Mouse (Mus musculus): Measurements from ENCODE around the gene Ppp1r3f. TPM values are rescaled to one million over a fixed set of nuclear protein-coding genes. Genes with fewer than 3 reads are reported as not detected.

Gene Ppp1r3f
- 8.8 TPM for polyA plus RNA-seq (2017; shearing (Covaris generic))

DNA sequence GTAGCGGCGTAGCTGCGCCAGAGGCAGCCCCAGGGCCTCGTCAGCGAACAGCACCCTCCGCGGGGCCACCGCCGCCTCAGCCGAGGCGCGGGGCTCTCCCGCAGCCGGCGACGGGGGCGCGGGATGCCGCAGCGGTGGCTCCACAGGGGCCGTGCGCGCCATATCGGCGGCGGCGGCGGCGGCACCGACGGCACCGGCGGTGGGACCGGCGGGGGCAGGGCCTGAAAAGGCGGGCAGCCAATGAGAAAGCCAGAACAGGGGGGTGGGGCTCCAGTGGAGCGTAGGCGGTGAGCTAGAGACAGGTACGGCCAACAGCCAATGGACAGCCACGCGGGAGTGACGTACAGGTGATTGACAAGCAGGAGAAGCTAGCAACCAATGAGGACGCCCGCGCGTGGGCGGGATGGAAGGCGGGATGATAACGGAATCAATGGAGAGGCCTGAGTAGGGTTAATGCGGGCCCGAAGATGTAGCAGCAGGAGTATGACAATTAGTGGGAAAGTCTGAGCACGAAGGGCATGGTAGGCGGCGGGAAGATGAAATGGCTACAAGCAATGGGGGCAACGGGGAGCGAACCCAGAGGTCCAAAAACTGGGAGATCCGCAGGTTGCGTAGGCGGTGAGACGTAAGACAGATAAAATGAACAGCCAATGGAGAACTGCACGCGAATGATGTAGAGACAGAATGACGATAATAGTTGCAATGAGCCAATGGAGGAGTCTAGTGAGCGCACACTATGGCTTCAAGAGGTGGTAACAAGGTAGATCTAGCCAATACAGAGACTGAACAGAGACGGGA is at the start of gene Ppp1r3f:
Gene Ppp1r3f, minus strand, starts transcription at position 197 of the 798 bp plus-strand sequence.

DNA sequence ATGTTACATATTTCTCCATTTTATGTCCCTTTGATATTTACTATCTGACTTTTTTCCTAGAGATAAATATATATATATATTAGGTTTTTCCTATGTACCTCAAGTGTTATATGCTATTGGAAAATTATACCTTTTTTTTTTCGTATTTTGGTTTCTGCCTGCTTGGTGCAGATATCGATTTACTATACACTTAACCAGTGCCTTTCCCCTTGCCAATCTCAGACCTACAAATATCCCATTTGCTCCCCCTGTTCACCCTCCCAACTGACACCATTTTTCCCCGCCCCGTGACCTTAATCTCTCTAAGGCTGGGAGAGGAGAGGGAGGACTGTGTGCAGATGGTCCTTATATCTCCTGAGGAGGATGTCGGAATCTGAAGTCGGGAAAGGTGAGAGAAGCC is 32.7 kb upstream of the Ppp1r3f start, which contains the start of gene Cacna1f:
Gene Cacna1f, plus strand, starts transcription at position 301 of the 400 bp plus-strand sequence.

DNA sequence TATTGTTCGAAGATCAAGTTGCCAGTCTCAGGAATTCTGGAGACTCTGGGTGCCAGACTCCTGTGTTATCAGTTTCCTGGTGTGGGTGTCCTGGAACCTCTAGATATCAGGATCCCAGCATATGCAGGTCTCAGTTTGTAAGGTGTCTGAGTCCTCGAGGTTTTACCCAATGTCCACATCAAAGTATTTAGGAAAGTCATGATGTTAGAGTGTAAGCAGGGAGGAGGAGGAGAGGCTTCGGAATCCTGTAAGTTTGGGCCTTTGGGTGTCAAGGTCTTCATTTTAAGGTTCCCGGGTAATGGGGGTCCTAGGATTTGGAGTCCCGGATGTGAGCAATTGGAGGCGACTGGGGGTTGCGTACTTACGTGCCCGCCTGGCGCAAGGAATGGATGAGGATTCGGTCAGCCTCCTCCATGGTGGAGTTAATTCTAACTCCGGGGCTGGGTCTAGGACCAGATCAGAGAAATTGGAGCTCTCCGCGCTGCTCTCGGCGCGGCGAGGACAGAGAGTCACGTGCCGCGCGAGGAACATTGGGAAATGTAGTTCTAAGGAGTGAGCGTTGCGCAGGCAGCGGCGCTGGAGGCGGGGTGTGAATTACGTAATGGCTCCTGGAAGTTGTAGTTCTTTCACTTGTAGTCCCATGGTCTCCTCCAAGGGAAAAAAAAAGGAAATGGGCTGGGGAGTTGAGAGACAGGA is 30.9 kb upstream of the Ppp1r3f start, which contains the start of gene Ccdc22:
Gene Ccdc22, minus strand, starts transcription at position 639 of the 696 bp plus-strand sequence.

DNA sequence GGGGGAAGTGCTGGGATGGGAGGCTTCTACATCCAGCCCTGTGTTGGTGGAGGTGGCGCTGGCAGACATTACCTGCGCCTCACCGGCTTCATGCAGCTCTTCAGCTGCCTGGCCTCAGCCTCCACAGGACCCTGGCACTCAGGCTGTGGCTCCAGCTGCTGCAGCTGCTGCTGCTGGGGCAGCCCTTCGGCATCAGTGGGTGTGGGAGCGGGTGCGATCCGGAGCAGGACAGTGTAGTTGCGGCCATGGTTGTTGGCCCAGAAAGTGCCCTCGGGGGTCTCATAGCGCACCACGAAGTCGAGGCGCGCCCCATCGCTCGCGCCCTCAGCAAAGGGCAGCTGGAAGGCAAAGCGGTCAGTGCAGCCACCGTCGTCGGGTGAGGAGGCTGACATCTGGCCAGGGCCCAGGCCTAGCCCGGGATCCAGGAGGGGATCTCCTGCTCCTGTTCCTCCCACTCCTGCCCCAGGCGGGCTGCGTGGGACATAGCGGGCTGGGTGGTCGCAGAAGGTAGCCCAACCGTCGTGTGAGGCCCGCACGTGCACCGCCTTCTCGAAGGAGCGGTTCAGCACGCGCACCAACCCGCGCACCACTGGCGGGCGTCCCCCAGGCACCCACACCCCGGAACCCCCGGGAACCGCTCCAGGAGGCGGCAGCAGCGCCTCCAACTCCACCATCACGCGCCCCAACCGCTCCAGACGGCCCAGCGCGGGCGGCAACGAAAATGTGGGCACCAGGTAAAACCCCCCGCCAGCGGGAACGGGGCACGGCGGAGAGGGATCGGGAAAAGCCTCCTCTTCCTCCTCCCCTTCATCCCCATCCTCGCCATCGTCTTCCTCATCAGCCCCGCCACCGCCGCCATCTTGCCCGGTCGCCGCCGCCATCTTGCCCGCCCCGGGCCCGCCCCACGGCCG is 652 bp downstream of the Ppp1r3f start, which contains the start of gene Foxp3:
Gene Foxp3, plus strand, starts transcription at position 469 of the 911 bp plus-strand sequence.

Other genes starting within 250 kb of the Ppp1r3f start
- gene Usp27x, start 198.5 kb downstream of the Ppp1r3f start, polyA plus RNA-seq (2017; shearing (Covaris generic)): 0.22 TPM
- gene Foxp3, start 639 bp downstream of the Ppp1r3f start, polyA plus RNA-seq (2017; shearing (Covaris generic)): 26.0 TPM
- gene Ccdc22, start 31.2 kb upstream of the Ppp1r3f start, polyA plus RNA-seq (2017; shearing (Covaris generic)): 42.1 TPM
- gene Cacna1f, start 32.8 kb upstream of the Ppp1r3f start, polyA plus RNA-seq (2017; shearing (Covaris generic)): not detected
- 0.80 TPM for gene Syp, start 64.2 kb upstream of the Ppp1r3f start, polyA plus RNA-seq (2017; shearing (Covaris generic))
- 45.5 TPM for gene Prickle3, start 83.0 kb upstream of the Ppp1r3f start, polyA plus RNA-seq (2017; shearing (Covaris generic))
- gene Plp2, start 97.1 kb upstream of the Ppp1r3f start, polyA plus RNA-seq (2017; shearing (Covaris generic)): 35.6 TPM
- not detected for gene Magix, start 107.0 kb upstream of the Ppp1r3f start, polyA plus RNA-seq (2017; shearing (Covaris generic))
- 81.8 TPM for gene Gpkow, start 122.8 kb upstream of the Ppp1r3f start, polyA plus RNA-seq (2017; shearing (Covaris generic))
- 172 TPM for gene Wdr45, start 140.1 kb upstream of the Ppp1r3f start, polyA plus RNA-seq (2017; shearing (Covaris generic))
- gene Gm45208, start 148.0 kb upstream of the Ppp1r3f start, polyA plus RNA-seq (2017; shearing (Covaris generic)): not detected
- 19.5 TPM for gene Praf2, start 154.2 kb upstream of the Ppp1r3f start, polyA plus RNA-seq (2017; shearing (Covaris generic))
- gene Ccdc120, start 176.6 kb upstream of the Ppp1r3f start, polyA plus RNA-seq (2017; shearing (Covaris generic)): not detected
- 42.5 TPM for gene Tfe3, start 188.3 kb upstream of the Ppp1r3f start, polyA plus RNA-seq (2017; shearing (Covaris generic))
- gene Gripap1, start 215.5 kb upstream of the Ppp1r3f start, polyA plus RNA-seq (2017; shearing (Covaris generic)): 145 TPM
- gene Kcnd1, start 248.0 kb upstream of the Ppp1r3f start, polyA plus RNA-seq (2017; shearing (Covaris generic)): 0.26 TPM